Mouse (Mus musculus) embryonic facial prominence, embryonic 14.5 days (tissue): ENCODE results near the gene Cntnap2. TPM values are rescaled to one million over a fixed set of nuclear protein-coding genes. Genes with fewer than 3 reads are reported as not detected.

ENCODE experiments used
- ATAC-seq: fragments of 200-750 bp; cut with Nextera tagmentation; 2 replicates; pipeline ENCODE4 v1.8.0; 2017; ENCODE audit warnings: low read depth, moderate number of reproducible peaks, moderate TSS enrichment
- DNase-seq: peaks from one replicate; pipeline ENCODE4 v3.0.0-alpha.2; 2015; ENCODE audit warnings: low spot score
- H3K27ac ChIP-seq: fragments of 300-500 bp; sonication (generic); replicated peaks from 2 replicates; pipeline ENCODE4 v1.5.1; 2014; ENCODE audit warnings: low read depth, mild to moderate bottlenecking, low read length, moderate library complexity
- H3K27me3 ChIP-seq: fragments of 300-500 bp; sonication (generic); replicated peaks from 2 replicates; pipeline ENCODE4 v1.6.1; 2014; ENCODE audit warnings: low read length; ENCODE audit not compliant: control insufficient read depth, insufficient read depth
- H3K36me3 ChIP-seq: fragments of 300-500 bp; sonication (generic); 2 replicates; pipeline ENCODE4 v1.6.1; 2014; ENCODE audit warnings: low read length, mixed read lengths; ENCODE audit not compliant: control insufficient read depth, insufficient read depth
- H3K4me1 ChIP-seq: fragments of 300-500 bp; sonication (generic); 2 replicates; pipeline ENCODE4 v1.6.1; 2014; ENCODE audit warnings: antibody characterized with exemption, low read length; ENCODE audit not compliant: control insufficient read depth, insufficient read depth
- H3K4me2 ChIP-seq: fragments of 300-500 bp; sonication (generic); 2 replicates; pipeline ENCODE4 v1.6.1; 2014; ENCODE audit warnings: low read depth, mild to moderate bottlenecking, low read length, moderate library complexity, mixed read lengths
- H3K4me3 ChIP-seq: fragments of 300-500 bp; sonication (generic); 2 replicates; pipeline ENCODE4 v1.5.1; 2014; ENCODE audit warnings: low read depth, mild to moderate bottlenecking, low read length
- H3K9ac ChIP-seq: fragments of 300-500 bp; sonication (generic); 2 replicates; pipeline ENCODE4 v1.6.1; 2014; ENCODE audit warnings: low read depth, mild to moderate bottlenecking, low read length, moderate library complexity, mixed read lengths
- H3K9me3 ChIP-seq: fragments of 300-500 bp; sonication (generic); 2 replicates; pipeline ENCODE4 v1.6.1; 2016; ENCODE audit warnings: low read length; ENCODE audit not compliant: control insufficient read depth
- WGBS: fragments of 180-500 bp; shearing (Covaris S2); extraction: QIAGEN DNeasy Blood & Tissue Kit; methylation state at CpG from one replicate; pipeline ENCODE4 v1.1.7; 2014; 5-methylcytosine and 5-hydroxymethylcytosine counted together
- polyA plus RNA-seq: library from polyadenylated mRNA; unstranded; fragments of >200 nt; fragmentation: Nextera tagmentation; extraction: Ambion mirVana; gene quantifications from 2 replicates; pipeline ENCODE4 v1.2.1, GENCODE M21; 2014

Cntnap2 gene
- polyA plus RNA-seq, 1 experiment from 2014 or later: 2.3 TPM

DNA sequence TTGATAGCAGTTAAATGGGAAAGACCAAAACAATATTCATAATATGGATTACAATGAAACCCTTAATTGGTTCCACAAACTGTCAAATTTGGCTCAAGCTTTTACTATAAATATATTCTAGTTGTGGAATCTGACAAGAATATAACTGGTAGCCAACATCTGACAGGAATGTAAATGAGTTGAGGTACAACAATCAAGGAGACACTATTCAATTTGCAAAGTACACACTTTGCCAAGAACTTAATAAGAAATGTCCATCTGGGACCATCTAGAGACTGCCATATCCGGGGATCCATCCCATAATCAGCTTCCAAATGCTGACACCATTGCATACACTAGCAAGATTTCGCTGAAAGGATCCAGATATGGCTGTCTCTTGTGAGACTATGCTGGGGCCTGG lies 1850.0 kb downstream of the Cntnap2 start:
- no peaks in the 10 kb centered on the region for H3K27me3 ChIP-seq

DNA sequence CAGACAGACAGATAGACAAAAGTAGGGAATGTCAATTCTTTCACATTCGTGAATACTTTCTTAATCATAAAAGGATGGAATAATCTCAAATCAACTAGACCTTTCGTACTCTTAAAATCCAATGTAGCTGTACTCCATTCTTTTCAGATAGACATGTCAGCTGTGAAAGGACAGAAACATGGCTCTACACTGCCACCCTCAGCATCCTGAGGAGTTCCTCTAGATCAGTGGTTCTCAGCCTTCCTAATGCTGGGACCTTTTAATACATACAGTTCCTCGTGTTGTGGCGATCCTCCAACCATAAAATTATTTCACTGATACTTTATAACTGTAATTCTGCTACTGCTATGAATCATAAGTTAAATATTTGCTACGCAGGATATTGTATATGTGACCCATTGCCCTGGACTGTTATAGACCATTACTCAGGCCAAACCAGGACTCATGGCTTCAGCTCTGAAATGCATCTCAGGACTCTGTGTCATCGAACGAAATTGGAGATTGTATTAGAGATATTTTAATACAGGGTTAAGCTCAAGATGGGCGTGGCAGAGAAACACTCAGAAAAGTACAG lies 1859.6 kb downstream of the Cntnap2 start:
- H3K4me2 ChIP-seq: no peak overlapping the region
- no peaks in the 10 kb centered on the region for H3K9me3 ChIP-seq
- no peaks in the 10 kb centered on the region for H3K36me3 ChIP-seq
- no peak overlapping the region for H3K4me3 ChIP-seq
- no peak for ATAC-seq
- 76% methylated on average over 8 of the region's 8 CpGs for WGBS
- no peak overlapping the region for H3K27ac ChIP-seq
- peak; percentile 21 for DNase-seq
- no peaks in the 10 kb centered on the region for H3K4me1 ChIP-seq
- no peak overlapping the region for H3K9ac ChIP-seq
- H3K27me3 ChIP-seq: no peaks in the 10 kb centered on the region

More for the DNA sequence above, 1850.0 kb downstream of the Cntnap2 start:
- Histone ChIP-seq H3K4me1 (no peaks in the 10 kb centered on the region), H3K36me3 (no peaks in the 10 kb centered on the region), H3K4me3 (no peak overlapping the region), H3K27ac (no peak overlapping the region), H3K4me2 (no peak overlapping the region), H3K9me3 (no peaks in the 10 kb centered on the region), H3K9ac (no peak overlapping the region)
- 83% methylated on average over 2 of the region's 2 CpGs for WGBS
- no peak for ATAC-seq
- DNase-seq: no peak

DNA sequence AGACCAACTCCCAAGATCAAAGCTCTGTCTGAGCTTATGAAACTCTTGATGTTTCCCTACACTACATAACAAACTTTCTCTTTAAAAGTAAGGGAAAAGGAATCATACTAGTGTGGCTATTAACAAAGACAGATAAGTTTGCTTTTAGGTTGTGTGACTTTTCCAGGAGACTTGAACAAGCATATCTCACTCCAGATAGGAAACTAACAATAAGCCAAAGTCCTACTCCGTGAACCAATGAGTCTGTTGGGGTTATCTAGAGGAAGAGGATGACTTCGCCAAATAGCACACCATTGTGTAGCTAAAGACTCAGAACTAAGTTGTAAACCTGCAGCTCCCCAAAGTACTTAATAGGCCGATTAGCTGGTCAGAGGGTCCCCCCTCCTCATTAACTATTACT lies 1860.8 kb downstream of the Cntnap2 start:
- no peak overlapping the region for H3K4me2 ChIP-seq
- no peaks in the 10 kb centered on the region for H3K36me3 ChIP-seq
- ATAC-seq: no peak
- WGBS: 81% methylated on average over 3 of the region's 3 CpGs
- H3K4me1 ChIP-seq: no peaks in the 10 kb centered on the region
- DNase-seq: no peak
- H3K9me3 ChIP-seq: no peaks in the 10 kb centered on the region
- H3K27me3 ChIP-seq: no peaks in the 10 kb centered on the region
- no peak overlapping the region for H3K27ac ChIP-seq
- no peak overlapping the region for H3K9ac ChIP-seq
- no peak overlapping the region for H3K4me3 ChIP-seq

GRCm38 (mm10) chr6:46924709-46925108 lies 1865.6 kb downstream of the Cntnap2 start:
- H3K4me3 ChIP-seq: no peak overlapping the region
- H3K27ac ChIP-seq: no peak overlapping the region
- H3K4me2 ChIP-seq: no peak overlapping the region
- WGBS: 56% methylated on average over 7 of the region's 7 CpGs
- H3K36me3 ChIP-seq: no peaks in the 10 kb centered on the region
- H3K9me3 ChIP-seq: no peaks in the 10 kb centered on the region
- no peaks in the 10 kb centered on the region for H3K27me3 ChIP-seq
- H3K4me1 ChIP-seq: no peaks in the 10 kb centered on the region
- no peak overlapping the region for H3K9ac ChIP-seq
- ATAC-seq: no peak; the same call in 1 of the 2 replicates
- DNase-seq: peak; percentile 16

- Histone ChIP-seq H3K4me1 (no peaks in the 10 kb centered on the region), H3K27ac (no peak overlapping the region), H3K4me2 (no peak overlapping the region), H3K9ac (no peak overlapping the region), H3K27me3 (no peaks in the 10 kb centered on the region), H3K9me3 (no peaks in the 10 kb centered on the region), H3K4me3 (no peak overlapping the region), H3K36me3 (no peaks in the 10 kb centered on the region)
- 57% methylated on average over 4 of the region's 4 CpGs for WGBS
- no peak for ATAC-seq
- DNase-seq: no peak
Observed at GRCm38 (mm10) chr6:46945703-46946102, 1886.5 kb downstream of the Cntnap2 start.

DNA sequence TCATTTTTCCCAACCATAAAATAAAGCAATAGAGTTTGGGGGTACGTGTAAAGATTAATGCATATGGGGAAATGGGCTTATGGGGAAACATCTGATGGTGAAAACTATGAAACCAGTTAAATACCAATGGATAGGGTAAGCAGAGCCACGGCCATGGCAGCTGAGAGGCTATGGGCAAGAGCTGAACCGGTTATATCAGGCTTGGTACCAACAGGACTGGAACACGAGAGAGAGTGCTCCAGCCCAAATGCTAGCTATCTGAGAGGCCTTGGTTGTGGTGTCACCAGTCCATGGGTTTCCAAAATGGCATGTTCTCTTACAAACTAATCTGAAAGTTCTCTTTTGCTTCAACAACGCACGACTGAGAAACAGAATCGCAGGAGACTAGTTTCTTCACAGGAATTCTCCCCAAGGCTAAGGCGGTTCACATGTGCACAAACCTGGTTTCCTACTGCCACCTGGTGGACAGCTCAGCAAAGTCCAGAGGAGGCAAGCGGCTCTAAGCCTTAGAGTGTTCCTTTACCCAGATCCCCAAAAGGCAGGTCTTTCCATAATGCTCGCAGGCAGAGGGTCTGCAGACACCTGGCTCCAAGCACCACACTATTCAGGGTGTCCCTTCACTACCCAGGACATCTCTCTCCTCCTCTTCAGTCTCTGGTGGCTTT lies 1902.0 kb downstream of the Cntnap2 start:
- no peak overlapping the region for H3K27ac ChIP-seq
- H3K4me3 ChIP-seq: no peak overlapping the region
- H3K9ac ChIP-seq: no peak overlapping the region
- ATAC-seq (peak; percentile 91), DNase-seq (peak; percentile 89)
- 27% methylated on average over 10 of the region's 10 CpGs for WGBS
- no peaks in the 10 kb centered on the region for H3K9me3 ChIP-seq
- H3K4me1 ChIP-seq: no peaks in the 10 kb centered on the region
- no peak overlapping the region for H3K4me2 ChIP-seq
- no peaks in the 10 kb centered on the region for H3K36me3 ChIP-seq
- no peaks in the 10 kb centered on the region for H3K27me3 ChIP-seq

DNA sequence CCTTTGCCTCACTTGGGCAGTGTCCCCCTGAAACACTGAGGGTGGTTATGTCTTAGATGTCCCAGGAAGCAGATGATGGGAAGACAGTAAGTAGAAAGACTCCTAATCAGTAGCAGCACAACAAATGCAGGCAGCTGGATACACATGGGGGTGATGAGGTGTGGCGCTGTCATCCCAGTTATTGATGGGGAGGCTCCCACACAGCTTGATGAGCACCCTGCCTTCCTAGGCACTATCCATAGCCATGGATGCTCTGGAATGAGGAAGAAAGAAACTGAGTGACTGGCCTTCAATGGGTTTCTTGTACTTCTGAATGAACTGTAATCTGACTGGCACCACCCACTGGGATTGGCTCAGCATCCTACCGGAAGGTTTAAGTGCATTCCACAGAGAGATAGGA lies 1904.1 kb downstream of the Cntnap2 start:
- H3K9ac ChIP-seq: no peak overlapping the region
- no peak overlapping the region for H3K4me2 ChIP-seq
- H3K4me1 ChIP-seq: no peaks in the 10 kb centered on the region
- H3K36me3 ChIP-seq: no peaks in the 10 kb centered on the region
- DNase-seq (no peak), ATAC-seq (no peak)
- H3K9me3 ChIP-seq: no peaks in the 10 kb centered on the region
- H3K4me3 ChIP-seq: no peak overlapping the region
- 64% methylated on average over 2 of the region's 2 CpGs for WGBS
- no peaks in the 10 kb centered on the region for H3K27me3 ChIP-seq
- no peak overlapping the region for H3K27ac ChIP-seq

DNA sequence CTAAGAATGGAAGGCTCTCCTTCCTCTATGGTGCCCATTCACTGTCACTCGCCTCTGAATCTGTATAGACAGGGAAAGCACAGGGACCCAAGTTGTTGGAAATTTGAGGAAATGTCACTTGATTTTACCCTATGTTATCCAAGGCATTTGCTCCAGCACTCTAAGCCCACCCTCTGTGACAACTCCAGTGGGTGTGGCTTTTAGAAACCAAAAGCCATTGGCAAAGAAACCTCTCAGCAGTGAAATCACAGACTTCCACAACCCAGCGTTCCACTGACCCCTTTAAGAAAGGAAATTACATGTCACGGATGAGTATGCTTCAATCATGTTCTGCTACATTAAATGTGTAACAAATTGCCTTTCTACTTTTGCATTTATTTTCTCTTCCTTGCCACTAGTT lies 1904.5 kb downstream of the Cntnap2 start:
- 67% methylated on average over 3 of the region's 3 CpGs for WGBS
- no peaks in the 10 kb centered on the region for H3K9me3 ChIP-seq
- H3K4me3 ChIP-seq: no peak overlapping the region
- no peak overlapping the region for H3K9ac ChIP-seq
- no peaks in the 10 kb centered on the region for H3K27me3 ChIP-seq
- no peaks in the 10 kb centered on the region for H3K4me1 ChIP-seq
- H3K27ac ChIP-seq: no peak overlapping the region
- ATAC-seq (no peak), DNase-seq (no peak)
- H3K4me2 ChIP-seq: no peak overlapping the region
- no peaks in the 10 kb centered on the region for H3K36me3 ChIP-seq

GRCm38 (mm10) chr6:46972640-46973039 lies 1913.5 kb downstream of the Cntnap2 start:
- ATAC-seq: no peak

More at GRCm38 (mm10) chr6:46972640-46973039, 1913.5 kb downstream of the Cntnap2 start:
- no peaks in the 10 kb centered on the region for H3K9me3 ChIP-seq
- 72% methylated on average over 2 of the region's 2 CpGs for WGBS
- no peak overlapping the region for H3K9ac ChIP-seq
- H3K4me2 ChIP-seq: no peak overlapping the region
- H3K4me1 ChIP-seq: no peaks in the 10 kb centered on the region
- H3K27ac ChIP-seq: no peak overlapping the region
- no peaks in the 10 kb centered on the region for H3K36me3 ChIP-seq
- DNase-seq: no peak
- no peaks in the 10 kb centered on the region for H3K27me3 ChIP-seq
- H3K4me3 ChIP-seq: no peak overlapping the region
